Mouse (Mus musculus) heart, embryonic 11.5 days (tissue): ENCODE results near the gene 1810010H24Rik. TPM values are rescaled to one million over a fixed set of nuclear protein-coding genes. Genes with fewer than 3 reads are reported as not detected.

ENCODE experiments used
- ATAC-seq: fragments of 200-750 bp; cut with Nextera tagmentation; replicated peaks from 2 replicates; pipeline ENCODE4 v1.8.0; 2017; ENCODE audit warnings: moderate library complexity; ENCODE audit not compliant: insufficient number of reproducible peaks, low FRiP score, low TSS enrichment
- H3K27ac ChIP-seq: fragments of 300-500 bp; sonication (generic); 2 replicates; pipeline ENCODE4 v1.5.1; 2014; ENCODE audit warnings: mild to moderate bottlenecking, low read depth, low read length
- H3K27me3 ChIP-seq: fragments of 300-500 bp; sonication (generic); 2 replicates; pipeline ENCODE4 v1.6.1; 2014; ENCODE audit warnings: mild to moderate bottlenecking, low read length, mixed read lengths; ENCODE audit not compliant: control insufficient read depth, insufficient read depth
- H3K36me3 ChIP-seq: fragments of 300-500 bp; sonication (generic); 2 replicates; pipeline ENCODE4 v1.6.1; 2014; ENCODE audit warnings: mild to moderate bottlenecking, low read length, moderate library complexity, mixed read lengths; ENCODE audit not compliant: control insufficient read depth, insufficient read depth
- H3K4me1 ChIP-seq: fragments of 300-500 bp; sonication (generic); 2 replicates; pipeline ENCODE4 v1.6.1; 2014; ENCODE audit warnings: low read length; ENCODE audit not compliant: control insufficient read depth, insufficient read depth
- H3K4me2 ChIP-seq: fragments of 300-500 bp; sonication (generic); 2 replicates; pipeline ENCODE4 v1.6.1; 2014; ENCODE audit warnings: mild to moderate bottlenecking, moderate library complexity
- H3K4me3 ChIP-seq: fragments of 300-500 bp; sonication (generic); 2 replicates; pipeline ENCODE4 v1.5.1; 2014; ENCODE audit warnings: low read depth, low read length
- H3K9ac ChIP-seq: fragments of 300-500 bp; sonication (generic); 2 replicates; pipeline ENCODE4 v1.6.1; 2014; ENCODE audit warnings: mild to moderate bottlenecking, low read depth, low read length, moderate library complexity
- H3K9me3 ChIP-seq: fragments of 300-500 bp; sonication (generic); replicated peaks from 2 replicates; pipeline ENCODE4 v1.6.1; 2016; ENCODE audit warnings: low read length; ENCODE audit not compliant: control insufficient read depth
- WGBS: fragments of 180-500 bp; shearing (Covaris S2); extraction: QIAGEN DNeasy Blood & Tissue Kit; methylation state at CpG from one replicate; pipeline ENCODE4 v1.1.7; 2014; ENCODE audit not compliant: insufficient replicate concordance; 5-methylcytosine and 5-hydroxymethylcytosine counted together
- polyA plus RNA-seq: library from polyadenylated mRNA; unstranded; fragments of >200 nt; fragmentation: Nextera tagmentation; extraction: Ambion mirVana; gene quantifications from 2 replicates; pipeline ENCODE4 v1.2.1, GENCODE M21; 2014

The 1810010H24Rik gene
- polyA plus RNA-seq, 1 experiment from 2014 or later, result 1.7 TPM

DNA sequence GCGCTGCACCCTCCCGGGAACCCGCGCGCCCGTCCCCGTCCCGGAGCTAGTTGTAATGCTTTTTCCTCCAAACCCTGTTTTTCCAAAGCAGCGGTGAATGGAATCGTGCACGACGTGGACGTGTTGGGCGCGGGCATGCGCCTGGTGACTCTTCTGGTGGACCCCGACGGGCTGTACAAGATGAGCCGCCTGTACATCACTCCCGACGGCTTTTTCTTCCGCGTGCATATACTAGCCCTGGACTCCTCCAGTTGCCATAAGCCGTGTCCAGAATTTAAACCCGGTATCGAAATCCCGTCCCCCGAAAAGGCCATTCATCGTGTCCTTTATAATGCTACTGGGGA is 2.8 kb downstream of the 1810010H24Rik start:
- ATAC-seq, result peak; percentile 60
- H3K27ac ChIP-seq, result peak overlapping the region; percentile 67
- H3K27me3 ChIP-seq, result peaks cover 3% of the 10 kb centered on the region; the same call in 1 of the 2 replicates
- H3K9me3 ChIP-seq, result no peaks in the 10 kb centered on the region
- 5% methylated on average over 29 of the region's 29 CpGs for WGBS
- peak overlapping the region; percentile 97 for H3K4me2 ChIP-seq
- H3K4me1 ChIP-seq, result 0 out of 2 replicates have a peak, but pooled peaks cover 4% of the 10 kb centered on the region
- peak overlapping the region; percentile 69 for H3K4me3 ChIP-seq
- H3K36me3 ChIP-seq, result no peaks in the 10 kb centered on the region
- peak overlapping the region; percentile 73 for H3K9ac ChIP-seq

DNA sequence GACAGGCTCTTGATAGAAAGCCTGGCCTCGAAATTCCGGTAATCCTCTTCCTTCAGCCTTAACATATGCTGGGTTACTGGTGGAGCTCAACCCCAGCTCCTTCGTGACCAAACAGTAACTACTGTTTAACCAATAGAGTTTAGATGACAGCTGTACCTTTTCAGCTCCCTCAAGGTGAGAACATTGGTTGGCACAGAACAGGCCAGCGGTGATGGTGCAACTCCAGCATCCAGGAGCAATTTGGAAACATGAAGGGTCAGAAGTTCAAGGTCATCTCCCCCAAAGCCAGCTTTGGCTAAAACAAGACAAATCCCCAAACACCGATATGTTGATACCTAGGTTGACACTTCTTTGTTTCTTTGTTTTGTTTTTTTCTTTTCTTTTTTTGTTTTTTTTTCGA is 3.3 kb downstream of the 1810010H24Rik start:
- H3K36me3 ChIP-seq, result no peaks in the 10 kb centered on the region
- peak overlapping the region; percentile 69 for H3K4me3 ChIP-seq
- H3K27me3 ChIP-seq, result peaks cover 3% of the 10 kb centered on the region; the same call in 1 of the 2 replicates
- peak overlapping the region; percentile 73; the same call in 1 of the 2 replicates for H3K9ac ChIP-seq
- WGBS, result 69% methylated on average over 6 of the region's 6 CpGs
- peak overlapping the region; percentile 97 for H3K4me2 ChIP-seq
- no peak for ATAC-seq
- H3K9me3 ChIP-seq, result no peaks in the 10 kb centered on the region
- H3K4me1 ChIP-seq, result 0 out of 2 replicates have a peak, but pooled peaks cover 4% of the 10 kb centered on the region
- no peak overlapping the region; the same call in 1 of the 2 replicates for H3K27ac ChIP-seq

DNA sequence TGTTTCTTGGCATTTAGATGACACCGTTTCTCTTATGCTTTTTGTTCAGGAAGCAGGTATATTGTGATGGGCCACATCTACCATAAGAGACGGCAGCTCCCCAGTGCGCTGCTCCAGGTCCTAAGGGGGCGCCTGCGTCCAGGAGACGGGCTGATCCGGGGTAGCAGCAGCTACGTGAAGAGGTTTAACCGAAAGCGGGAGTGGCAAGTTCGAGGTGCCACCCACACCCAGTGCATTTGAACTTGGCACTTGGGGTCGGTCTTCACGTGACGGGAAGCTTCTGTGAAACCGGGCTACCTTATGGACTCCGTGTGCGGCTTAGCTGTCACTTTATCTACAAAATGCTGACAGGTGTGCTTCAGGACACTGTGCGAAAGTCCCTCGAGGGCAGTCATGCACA is 4.1 kb downstream of the 1810010H24Rik start:
- Histone ChIP-seq H3K4me2 (no peak overlapping the region), H3K4me1 (0 out of 2 replicates have a peak, but pooled peaks cover 4% of the 10 kb centered on the region), H3K4me3 (no peak overlapping the region), H3K9me3 (no peaks in the 10 kb centered on the region), H3K9ac (no peak overlapping the region), H3K36me3 (no peaks in the 10 kb centered on the region), H3K27ac (no peak overlapping the region), H3K27me3 (peaks cover 1% of the 10 kb centered on the region; the same call in 1 of the 2 replicates)
- no peak for ATAC-seq
- 45% methylated on average over 19 of the region's 19 CpGs for WGBS

DNA sequence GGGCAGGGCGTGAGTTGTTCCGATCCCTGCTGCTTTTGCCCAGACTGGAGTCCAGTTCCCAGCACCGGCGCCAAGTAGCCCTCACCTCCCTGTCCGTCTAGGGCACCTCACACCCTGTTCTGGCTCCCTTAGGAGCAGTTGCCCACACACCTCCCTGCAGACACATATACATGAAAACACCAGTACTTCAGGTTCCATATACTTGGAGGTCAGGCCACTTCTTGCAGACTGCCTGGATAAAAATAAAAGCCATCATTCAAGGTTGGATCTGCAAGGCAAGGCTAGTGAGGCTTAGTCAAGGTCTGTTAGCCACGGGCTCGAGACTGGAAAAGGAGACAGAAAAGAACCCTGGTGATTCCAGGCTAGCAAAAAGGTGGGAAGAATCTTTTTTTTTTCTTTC is 6.2 kb downstream of the 1810010H24Rik start:
- ATAC-seq, result no peak
- WGBS, result 59% methylated on average over 7 of the region's 7 CpGs
- 0 out of 2 replicates have a peak, but pooled peaks cover 4% of the 10 kb centered on the region for H3K4me1 ChIP-seq
- no peak overlapping the region for H3K9ac ChIP-seq
- no peaks in the 10 kb centered on the region for H3K27me3 ChIP-seq
- no peak overlapping the region for H3K4me3 ChIP-seq
- no peaks in the 10 kb centered on the region for H3K36me3 ChIP-seq
- H3K27ac ChIP-seq, result no peak overlapping the region
- no peaks in the 10 kb centered on the region for H3K9me3 ChIP-seq
- no peak overlapping the region for H3K4me2 ChIP-seq

DNA sequence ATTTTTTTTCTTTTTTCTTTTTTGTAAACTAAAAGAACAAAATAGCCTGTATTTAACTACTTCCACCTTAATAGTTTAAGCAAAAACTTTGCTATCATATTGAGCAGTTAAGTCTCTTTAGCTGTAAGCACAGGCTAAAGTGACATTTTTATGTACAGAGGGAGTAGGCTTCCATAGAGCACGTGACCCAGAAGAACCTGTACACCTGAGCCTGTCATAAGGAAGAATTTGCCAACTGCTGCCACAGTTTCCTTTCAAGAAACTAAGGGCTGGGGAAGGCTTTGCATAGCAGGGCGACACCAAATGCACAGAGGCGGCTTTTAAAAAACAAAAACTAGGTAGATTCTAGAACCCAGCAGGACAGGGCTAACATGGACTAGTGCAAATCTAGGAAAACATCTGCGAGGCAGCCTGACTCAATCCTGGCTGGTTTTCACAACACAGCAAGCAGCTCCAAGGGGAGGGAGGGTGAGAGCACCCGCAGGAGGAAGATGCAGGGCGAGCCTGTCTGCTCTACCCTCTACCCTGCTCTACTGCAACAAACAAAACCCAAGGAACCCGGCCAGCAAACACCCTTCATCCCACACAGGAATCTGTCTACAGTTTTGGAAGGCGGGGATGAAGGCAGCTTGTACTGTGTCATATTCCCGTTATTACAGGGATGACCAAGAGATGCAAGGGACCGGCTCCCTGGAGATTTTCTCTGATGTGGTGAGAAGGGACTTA is 8.8 kb downstream of the 1810010H24Rik start:
- ATAC-seq, result no peak

DNA sequence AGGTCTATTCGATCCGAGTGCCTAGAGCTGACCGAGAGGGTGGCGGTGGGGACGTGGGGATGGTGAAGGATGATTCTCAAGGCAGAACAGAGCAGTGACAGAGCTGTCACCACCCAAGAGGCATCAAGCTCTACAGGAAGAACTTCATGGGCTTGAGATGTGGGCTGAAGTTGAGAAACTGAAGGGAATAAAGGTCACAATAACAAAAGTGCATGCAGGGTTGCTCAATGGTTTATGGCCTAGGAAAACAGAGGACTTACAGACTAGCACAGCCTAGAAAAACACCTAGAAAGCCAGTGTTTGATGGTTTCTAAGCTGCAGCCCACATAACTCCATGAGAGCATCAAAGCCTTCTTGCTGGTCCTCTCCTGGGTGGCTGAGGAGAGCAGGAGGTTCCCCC is 13.9 kb downstream of the 1810010H24Rik start:
- no peak overlapping the region for H3K9ac ChIP-seq
- no peak overlapping the region for H3K4me2 ChIP-seq
- WGBS, result 89% methylated on average over 5 of the region's 5 CpGs
- no peaks in the 10 kb centered on the region for H3K9me3 ChIP-seq
- ATAC-seq, result no peak
- peaks cover 32% of the 10 kb centered on the region for H3K36me3 ChIP-seq
- no peaks in the 10 kb centered on the region for H3K4me1 ChIP-seq
- no peak overlapping the region for H3K27ac ChIP-seq
- H3K27me3 ChIP-seq, result no peaks in the 10 kb centered on the region
- H3K4me3 ChIP-seq, result no peak overlapping the region

More for the DNA sequence above, 8.8 kb downstream of the 1810010H24Rik start:
- no peak overlapping the region for H3K9ac ChIP-seq
- H3K4me3 ChIP-seq, result no peak overlapping the region
- no peak overlapping the region for H3K4me2 ChIP-seq
- H3K4me1 ChIP-seq, result no peaks in the 10 kb centered on the region
- H3K9me3 ChIP-seq, result no peaks in the 10 kb centered on the region
- peaks cover 13% of the 10 kb centered on the region for H3K36me3 ChIP-seq
- H3K27me3 ChIP-seq, result no peaks in the 10 kb centered on the region
- no peak overlapping the region for H3K27ac ChIP-seq
- 80% methylated on average over 10 of the region's 10 CpGs for WGBS

DNA sequence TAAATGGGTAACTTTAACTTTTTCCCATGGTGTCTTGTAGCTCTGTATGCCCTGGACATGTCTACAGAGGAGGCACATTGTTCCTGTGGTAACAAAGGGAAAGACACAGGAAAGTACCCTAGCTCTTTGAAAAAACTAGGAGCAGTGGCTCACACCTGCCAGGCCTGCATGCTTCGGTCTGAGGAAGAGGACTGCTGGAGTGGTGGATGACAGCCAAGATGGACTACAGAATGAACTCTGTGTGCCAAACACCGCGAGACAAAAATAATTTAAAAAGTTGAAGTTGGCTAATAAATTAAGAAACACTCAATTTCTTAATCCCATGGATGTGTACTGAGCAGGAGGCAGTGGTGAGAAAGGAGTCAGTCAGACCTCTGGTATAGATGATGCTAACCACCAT is 15.9 kb downstream of the 1810010H24Rik start:
- Histone ChIP-seq H3K27ac (no peak overlapping the region), H3K4me1 (no peaks in the 10 kb centered on the region), H3K36me3 (peaks cover 32% of the 10 kb centered on the region), H3K9me3 (no peaks in the 10 kb centered on the region), H3K4me2 (no peak overlapping the region), H3K27me3 (no peaks in the 10 kb centered on the region), H3K9ac (no peak overlapping the region), H3K4me3 (no peak overlapping the region)
- no peak for ATAC-seq
- 96% methylated on average over 3 of the region's 3 CpGs for WGBS

DNA sequence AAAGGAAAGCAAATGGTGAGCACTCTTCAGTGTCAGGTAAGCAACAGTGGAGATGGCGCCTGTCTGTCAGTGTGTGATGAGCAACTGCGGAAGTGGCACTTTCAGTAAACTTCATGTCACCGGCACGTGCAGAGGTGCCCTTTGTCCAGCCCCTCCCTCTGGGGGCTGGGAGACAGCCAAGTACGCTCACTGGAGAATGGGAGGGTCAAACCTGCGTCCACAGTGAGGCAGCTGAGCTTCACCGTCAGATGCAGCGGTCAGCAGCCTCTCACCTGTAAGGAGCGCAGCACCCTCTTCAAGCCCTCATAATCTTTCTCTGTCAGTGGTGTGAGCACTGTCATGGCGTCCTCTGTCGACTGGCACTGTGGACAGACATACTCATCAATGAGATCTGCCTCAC is 17.9 kb downstream of the 1810010H24Rik start:
- H3K27me3 ChIP-seq, result no peaks in the 10 kb centered on the region
- H3K4me3 ChIP-seq, result no peak overlapping the region
- no peak overlapping the region for H3K4me2 ChIP-seq
- H3K9ac ChIP-seq, result no peak overlapping the region
- peaks cover 24% of the 10 kb centered on the region for H3K36me3 ChIP-seq
- no peaks in the 10 kb centered on the region for H3K4me1 ChIP-seq
- H3K27ac ChIP-seq, result no peak overlapping the region
- WGBS, result 92% methylated on average over 11 of the region's 11 CpGs
- H3K9me3 ChIP-seq, result no peaks in the 10 kb centered on the region
- ATAC-seq, result no peak

DNA sequence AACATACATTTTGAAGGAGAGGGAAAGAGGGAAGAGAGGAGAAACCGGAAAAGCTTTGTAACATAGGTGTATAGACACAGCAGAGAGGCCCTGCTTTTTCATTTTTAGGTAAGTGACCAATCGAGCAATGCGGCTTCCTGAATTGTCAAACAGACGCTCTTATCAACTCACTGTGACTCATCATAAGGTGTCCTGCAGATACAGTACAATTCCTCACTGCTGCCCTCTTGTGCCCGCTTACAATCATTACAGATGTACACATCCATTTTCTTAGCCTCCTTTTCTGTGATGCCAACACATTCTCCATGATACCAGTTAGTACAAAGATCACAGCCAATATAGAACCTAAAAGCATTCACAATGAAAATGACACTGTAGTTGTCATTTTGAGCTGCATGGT is 18.8 kb downstream of the 1810010H24Rik start:
- WGBS, result 31% methylated on average over 5 of the region's 5 CpGs
- Histone ChIP-seq H3K9ac (no peak overlapping the region), H3K4me3 (no peak overlapping the region), H3K4me2 (no peak overlapping the region), H3K27me3 (no peaks in the 10 kb centered on the region), H3K36me3 (peaks cover 24% of the 10 kb centered on the region), H3K27ac (no peak overlapping the region), H3K9me3 (no peaks in the 10 kb centered on the region), H3K4me1 (no peaks in the 10 kb centered on the region)
- ATAC-seq, result no peak; the same call in 1 of the 2 replicates
